Mouse (Mus musculus): ENCODE results near the gene Eif3b. TPM values are rescaled to one million over a fixed set of nuclear protein-coding genes. Genes with fewer than 3 reads are reported as not detected.
"Not testable (repeated sequence)": the region's sequence is repeated elsewhere in the genome, so short reads cannot be mapped to it uniquely, and the experiment has no call there.

Eif3b gene
- polyA plus RNA-seq, 1 experiment from 2014 or later, result 102 TPM

- Histone ChIP-seq H3K4me2 (no peak overlapping the region), H3K4me1 (replicated peaks) (no peaks in the 10 kb centered on the region), H3K27ac (replicated peaks) (no peak overlapping the region), H3K9ac (no peak overlapping the region), H3K36me3 (no peaks in the 10 kb centered on the region), H3K4me3 (no peak overlapping the region), H3K27me3 (no peaks in the 10 kb centered on the region), H3K9me3 (no peaks in the 10 kb centered on the region)
- 84% methylated on average over 6 of the region's 6 CpGs for WGBS
- ATAC-seq (ENCODE audit: low FRiP score, low read depth), result no peak
Observed at GRCm38 (mm10) chr5:140405126-140405525, 14.0 kb upstream of the Eif3b start.

GRCm38 (mm10) chr5:140406666-140407065 is 12.5 kb upstream of the Eif3b start:
- no peak for ATAC-seq (ENCODE audit: low FRiP score, low read depth)
- Histone ChIP-seq H3K27me3 (no peaks in the 10 kb centered on the region), H3K4me2 (no peak overlapping the region), H3K27ac (replicated peaks) (no peak overlapping the region), H3K9ac (no peak overlapping the region), H3K36me3 (no peaks in the 10 kb centered on the region), H3K9me3 (no peaks in the 10 kb centered on the region), H3K4me3 (no peak overlapping the region), H3K4me1 (replicated peaks) (no peaks in the 10 kb centered on the region)
- 83% methylated on average over 6 of the region's 6 CpGs for WGBS

DNA sequence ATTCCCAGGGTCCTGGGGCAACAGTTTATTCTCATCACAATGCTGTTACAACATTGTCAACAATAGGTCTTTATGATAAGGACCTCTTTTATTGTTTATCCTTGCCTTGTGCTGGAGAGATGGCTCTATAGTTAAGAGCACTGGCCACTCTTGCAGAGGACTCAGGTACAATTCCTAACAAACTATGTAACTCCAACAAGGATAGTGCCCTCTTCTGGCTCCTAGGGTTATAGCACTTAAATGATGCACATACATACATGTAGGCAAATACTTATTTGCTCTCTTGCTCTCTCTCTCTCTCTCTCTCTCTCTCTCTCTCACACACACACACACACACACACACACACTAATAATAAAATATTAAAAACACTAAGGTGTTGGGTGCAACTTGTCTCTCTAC is 10.3 kb upstream of the Eif3b start:
- Histone ChIP-seq H3K9me3 (no peaks in the 10 kb centered on the region), H3K4me3 (no peak overlapping the region), H3K4me1 (replicated peaks) (no peaks in the 10 kb centered on the region), H3K9ac (no peak overlapping the region), H3K27ac (replicated peaks) (no peak overlapping the region), H3K4me2 (no peak overlapping the region), H3K27me3 (no peaks in the 10 kb centered on the region), H3K36me3 (no peaks in the 10 kb centered on the region)
- no peak for ATAC-seq (ENCODE audit: low FRiP score, low read depth)

DNA sequence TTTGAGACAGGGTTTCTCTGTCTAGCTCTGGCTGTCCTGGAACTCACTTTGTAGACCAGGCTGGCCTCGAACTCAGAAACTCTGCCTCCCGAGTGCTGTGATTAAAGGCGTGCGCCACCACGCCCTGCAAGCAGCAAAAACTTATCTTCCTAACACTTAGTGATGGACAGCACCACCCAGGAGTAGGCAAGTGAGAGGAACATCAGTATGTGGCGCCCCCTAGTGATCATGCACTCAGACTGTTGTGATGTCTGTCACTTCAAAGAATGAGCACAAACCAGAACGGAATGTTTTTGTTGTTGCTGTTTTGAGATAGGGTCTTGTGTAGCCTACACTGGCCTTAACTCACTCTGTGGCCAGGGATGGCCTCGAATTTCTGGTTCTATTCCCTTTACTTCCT is 7.8 kb upstream of the Eif3b start:
- Histone ChIP-seq H3K27me3 (no peaks in the 10 kb centered on the region), H3K4me1 (replicated peaks) (no peaks in the 10 kb centered on the region), H3K9me3 (no peaks in the 10 kb centered on the region), H3K4me3 (no peak overlapping the region), H3K36me3 (no peaks in the 10 kb centered on the region), H3K4me2 (no peak overlapping the region), H3K27ac (replicated peaks) (no peak overlapping the region), H3K9ac (no peak overlapping the region)
- no peak for ATAC-seq (ENCODE audit: low FRiP score, low read depth)
- WGBS, result 44% methylated on average over 8 of the region's 8 CpGs

GRCm38 (mm10) chr5:140414647-140415046 is 4.5 kb upstream of the Eif3b start:
- WGBS, result 65% methylated on average over 4 of the region's 4 CpGs
- Histone ChIP-seq H3K36me3 (no peaks in the 10 kb centered on the region), H3K27me3 (no peaks in the 10 kb centered on the region)

GRCm38 (mm10) chr5:140418106-140418488 is 1.0 kb upstream of the Eif3b start:
- peak; percentile 15; the same call in 1 of the 2 replicates for ATAC-seq (ENCODE audit: low FRiP score, low read depth)
- H3K27me3 ChIP-seq, result no peaks in the 10 kb centered on the region
- 1% methylated on average over 12 of the region's 12 CpGs for WGBS
- H3K27ac ChIP-seq (replicated peaks), result peak overlapping the region; percentile 96
- H3K9me3 ChIP-seq, result no peaks in the 10 kb centered on the region
- peak overlapping the region; percentile 92 for H3K4me2 ChIP-seq
- H3K9ac ChIP-seq, result peak overlapping the region; percentile 99
- peaks cover 35% of the 10 kb centered on the region for H3K4me1 ChIP-seq (replicated peaks)
- no peaks in the 10 kb centered on the region for H3K36me3 ChIP-seq
- peak overlapping the region; percentile 100 for H3K4me3 ChIP-seq

More at GRCm38 (mm10) chr5:140414647-140415046, 4.5 kb upstream of the Eif3b start:
- no peak overlapping the region for H3K27ac ChIP-seq (replicated peaks)
- H3K9me3 ChIP-seq, result no peaks in the 10 kb centered on the region
- no peak overlapping the region for H3K4me2 ChIP-seq
- H3K4me3 ChIP-seq, result no peak overlapping the region
- H3K4me1 ChIP-seq (replicated peaks), result peaks cover 7% of the 10 kb centered on the region; the same call in 1 of the 2 replicates
- no peak for ATAC-seq (ENCODE audit: low FRiP score, low read depth)
- no peak overlapping the region for H3K9ac ChIP-seq

DNA sequence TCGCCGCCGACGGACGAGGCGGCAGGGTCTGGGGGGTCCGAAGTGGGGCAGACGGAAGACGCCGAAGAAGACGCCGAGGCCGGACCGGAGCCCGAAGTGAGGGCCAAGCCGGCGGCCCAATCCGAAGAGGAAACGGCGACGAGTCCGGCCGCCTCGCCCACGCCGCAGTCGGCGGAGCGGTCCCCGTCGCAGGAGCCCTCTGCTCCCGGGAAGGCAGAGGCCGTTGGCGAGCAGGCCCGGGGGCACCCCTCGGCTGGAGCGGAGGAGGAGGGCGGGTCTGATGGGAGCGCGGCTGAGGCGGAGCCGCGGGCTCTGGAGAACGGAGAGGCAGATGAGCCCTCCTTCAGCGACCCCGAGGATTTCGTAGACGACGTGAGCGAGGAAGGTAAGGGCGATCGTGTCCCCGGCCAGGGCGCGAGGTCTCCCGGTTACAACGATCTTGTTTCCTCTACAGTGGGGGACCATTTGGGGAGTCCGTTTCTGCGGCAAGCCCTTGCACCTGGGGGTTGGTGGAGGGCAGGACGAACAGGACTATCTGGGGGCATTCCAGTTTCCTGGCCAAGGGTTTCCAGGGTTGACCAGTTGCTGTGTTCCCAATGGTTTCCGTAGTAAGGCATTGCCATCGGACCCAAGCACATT is 433 bp downstream of the Eif3b start:
- Histone ChIP-seq H3K9me3 (no peaks in the 10 kb centered on the region), H3K4me1 (replicated peaks) (peaks cover 35% of the 10 kb centered on the region), H3K4me2 (peak overlapping the region; percentile 92), H3K36me3 (no peaks in the 10 kb centered on the region), H3K27ac (replicated peaks) (peak overlapping the region; percentile 96), H3K27me3 (no peaks in the 10 kb centered on the region), H3K9ac (peak overlapping the region; percentile 99), H3K4me3 (peak overlapping the region; percentile 100)
- peak; percentile 55; the same call in 1 of the 2 replicates for ATAC-seq (ENCODE audit: low FRiP score, low read depth)
- WGBS, result under 1% methylated on average over 61 of the region's 62 CpGs

GRCm38 (mm10) chr5:140420616-140421015 is 1.5 kb downstream of the Eif3b start:
- no peak for ATAC-seq (ENCODE audit: low FRiP score, low read depth)
- Histone ChIP-seq H3K4me2 (peak overlapping the region; percentile 92), H3K36me3 (no peaks in the 10 kb centered on the region), H3K9ac (peak overlapping the region; percentile 99), H3K27me3 (no peaks in the 10 kb centered on the region), H3K4me1 (replicated peaks) (peaks cover 35% of the 10 kb centered on the region), H3K27ac (replicated peaks) (no peak overlapping the region), H3K4me3 (peak overlapping the region; percentile 100), H3K9me3 (no peaks in the 10 kb centered on the region)
- 73% methylated on average over 4 of the region's 4 CpGs for WGBS

DNA sequence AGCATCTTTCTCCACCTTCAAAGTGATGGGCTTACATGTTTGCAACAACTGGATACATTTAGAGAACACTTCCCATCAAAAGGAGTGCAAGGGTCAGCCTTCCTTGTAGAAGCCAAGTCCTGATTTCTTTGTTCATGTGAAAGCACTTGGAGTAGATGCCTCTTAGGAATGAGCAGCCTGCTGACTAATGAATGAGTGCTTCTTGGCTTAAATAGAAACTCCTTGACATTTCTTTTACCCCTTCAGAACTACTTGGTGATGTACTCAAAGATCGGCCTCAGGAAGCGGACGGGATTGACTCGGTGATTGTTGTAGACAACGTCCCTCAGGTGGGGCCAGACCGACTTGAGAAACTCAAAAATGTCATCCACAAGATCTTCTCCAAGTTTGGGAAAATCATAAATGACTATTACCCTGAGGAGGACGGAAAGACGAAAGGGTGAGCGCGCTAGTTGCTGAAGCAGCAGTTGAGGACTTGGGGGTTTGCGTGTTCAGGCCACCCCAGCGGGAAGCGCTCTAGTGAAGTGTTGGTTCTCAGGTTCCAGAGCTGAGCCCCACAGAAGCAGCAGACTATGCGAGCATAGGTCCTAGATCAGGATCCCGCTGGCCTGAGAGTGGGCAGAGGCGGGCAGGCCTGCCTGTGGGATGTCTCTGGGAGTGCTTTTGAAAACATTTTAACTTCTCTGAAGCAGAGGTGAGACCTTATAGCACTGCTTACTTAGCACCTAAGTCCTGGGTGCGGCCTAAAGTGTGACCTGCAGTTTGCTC is 6.1 kb downstream of the Eif3b start:
- no peak overlapping the region for H3K4me2 ChIP-seq
- WGBS, result 95% methylated on average over 17 of the region's 17 CpGs

DNA sequence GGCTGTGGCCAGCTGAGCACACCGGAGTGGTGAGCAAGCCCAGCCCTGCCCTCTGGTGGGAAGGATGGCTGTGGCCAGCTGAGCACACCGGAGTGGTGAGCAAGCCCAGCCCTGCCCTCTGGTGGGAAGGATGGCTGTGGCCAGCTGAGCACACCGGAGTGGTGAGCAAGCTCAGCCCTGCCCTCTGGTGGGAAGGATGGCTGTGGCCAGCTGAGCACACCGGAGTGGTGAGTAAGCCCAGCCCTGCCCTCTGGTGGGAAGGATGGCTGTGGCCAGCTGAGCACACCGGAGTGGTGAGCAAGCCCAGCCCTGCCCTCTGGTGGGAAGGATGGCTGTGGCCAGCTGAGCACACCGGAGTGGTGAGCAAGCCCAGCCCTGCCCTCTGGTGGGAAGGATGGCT is 20.0 kb downstream of the Eif3b start:
- ATAC-seq (ENCODE audit: low FRiP score, low read depth); H3K27ac ChIP-seq (replicated peaks); H3K9me3 ChIP-seq; H3K27me3 ChIP-seq; H3K4me2 ChIP-seq; H3K9ac ChIP-seq; H3K4me3 ChIP-seq; H3K4me1 ChIP-seq (replicated peaks): not testable (repeated sequence)
- 83% methylated on average over 2 of the region's 6 CpGs for WGBS
- peaks cover 80% of the 10 kb centered on the region for H3K36me3 ChIP-seq

More for the DNA sequence above, 6.1 kb downstream of the Eif3b start:
- Histone ChIP-seq H3K27ac (replicated peaks) (no peak overlapping the region), H3K9ac (no peak overlapping the region), H3K9me3 (no peaks in the 10 kb centered on the region), H3K4me1 (replicated peaks) (peaks cover 24% of the 10 kb centered on the region), H3K27me3 (no peaks in the 10 kb centered on the region), H3K4me3 (no peak overlapping the region), H3K36me3 (peaks cover 33% of the 10 kb centered on the region)
- no peak for ATAC-seq (ENCODE audit: low FRiP score, low read depth)

DNA sequence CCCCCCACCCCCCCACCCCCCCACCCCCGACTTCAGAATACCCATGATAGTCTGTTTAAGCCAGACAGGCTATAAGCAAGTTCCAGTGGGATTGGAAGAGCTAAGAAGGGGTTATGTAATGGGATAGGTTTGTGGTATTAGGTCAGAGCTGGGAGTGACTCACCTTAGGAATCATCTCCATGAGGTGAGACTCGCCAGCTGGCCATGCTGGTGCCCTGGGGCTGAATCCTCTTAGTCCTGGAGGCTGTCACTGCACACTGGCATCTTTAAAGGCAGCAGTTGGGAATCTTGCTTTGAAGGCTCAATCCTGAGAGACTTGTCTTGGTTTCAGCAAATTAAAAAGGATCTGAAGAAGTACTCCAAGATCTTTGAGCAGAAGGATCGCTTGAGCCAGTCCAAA is 22.3 kb downstream of the Eif3b start:
- WGBS, result 100% methylated on average over 3 of the region's 3 CpGs
- H3K4me3 ChIP-seq, result no peak overlapping the region
- H3K36me3 ChIP-seq, result peaks cover 71% of the 10 kb centered on the region
- no peaks in the 10 kb centered on the region for H3K9me3 ChIP-seq
- H3K9ac ChIP-seq, result no peak overlapping the region
- no peak overlapping the region for H3K27ac ChIP-seq (replicated peaks)
- ATAC-seq (ENCODE audit: low FRiP score, low read depth), result no peak
- no peak overlapping the region for H3K4me2 ChIP-seq
- no peaks in the 10 kb centered on the region for H3K4me1 ChIP-seq (replicated peaks)
- no peaks in the 10 kb centered on the region for H3K27me3 ChIP-seq

DNA sequence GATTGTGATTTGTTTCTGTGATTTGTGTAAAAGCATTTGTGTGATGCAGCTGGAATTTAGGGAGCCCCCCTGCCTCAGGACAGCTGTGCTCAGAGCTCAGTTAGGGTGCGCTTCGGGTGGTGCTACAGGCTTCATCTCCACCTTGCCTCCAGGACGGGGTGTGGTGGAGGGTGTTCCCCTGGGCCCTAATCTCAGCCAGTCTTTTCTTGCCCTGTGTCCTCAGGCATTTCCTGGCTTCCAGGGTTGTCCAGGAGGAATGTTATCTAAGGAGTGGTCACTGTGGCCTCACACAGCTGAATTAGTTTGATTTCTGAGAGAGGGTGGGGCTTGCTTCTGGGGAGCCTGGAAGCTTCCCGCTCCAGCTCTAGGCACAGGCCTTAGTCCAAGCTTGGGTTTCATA is 24.9 kb downstream of the Eif3b start:
- no peak overlapping the region for H3K4me2 ChIP-seq
- H3K4me1 ChIP-seq (replicated peaks), result no peaks in the 10 kb centered on the region
- H3K9ac ChIP-seq, result no peak overlapping the region
- H3K27ac ChIP-seq (replicated peaks), result no peak overlapping the region
- ATAC-seq (ENCODE audit: low FRiP score, low read depth), result no peak
- 93% methylated on average over 4 of the region's 4 CpGs for WGBS
- H3K4me3 ChIP-seq, result no peak overlapping the region
- H3K9me3 ChIP-seq, result no peaks in the 10 kb centered on the region
- H3K36me3 ChIP-seq, result peaks cover 50% of the 10 kb centered on the region
- no peaks in the 10 kb centered on the region for H3K27me3 ChIP-seq
